Mouse (Mus musculus): ENCODE results near the gene Tmem108. TPM values are rescaled to one million over a fixed set of nuclear protein-coding genes. Genes with fewer than 3 reads are reported as not detected.
A peak's percentile ranks its signal among the peaks of the same experiment; 100 is the strongest.

The Tmem108 gene
- polyA plus RNA-seq, 1 experiment from 2014 or later = 42.7 TPM

DNA sequence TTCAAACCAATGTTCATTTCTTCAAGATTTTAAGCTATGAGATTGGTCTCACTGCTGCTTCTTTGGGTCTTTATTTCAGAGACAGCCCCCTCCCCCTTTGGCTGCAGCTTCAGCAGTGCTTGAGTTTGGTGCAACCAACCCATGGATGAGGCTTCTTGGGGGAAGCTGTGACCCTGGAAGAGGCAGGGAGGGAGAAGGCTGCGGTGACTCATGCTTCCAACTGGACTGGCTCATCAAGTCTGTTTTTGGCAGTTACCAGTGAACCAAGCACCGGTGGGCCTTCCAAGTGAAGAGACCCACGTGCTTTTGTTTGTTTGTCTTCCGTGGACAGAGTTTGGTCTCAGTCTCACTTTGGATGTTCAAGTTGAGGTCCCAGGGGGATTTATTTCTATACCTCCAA lies 215.9 kb downstream of the Tmem108 start:
- H3K4me1 ChIP-seq (replicated peaks) = 0 out of 2 replicates have a peak, but pooled peaks cover 3% of the 10 kb centered on the region
- no peak for ATAC-seq (replicated peaks; ENCODE audit: insufficient number of reproducible peaks, insufficient read depth, low FRiP score, low read depth)
- no peak overlapping the region for H3K27ac ChIP-seq
- 71% methylated on average over 4 of the region's 4 CpGs for WGBS
- H3K27me3 ChIP-seq = no peaks in the 10 kb centered on the region
- H3K36me3 ChIP-seq = no peaks in the 10 kb centered on the region
- H3K4me2 ChIP-seq = no peak overlapping the region
- H3K9ac ChIP-seq = no peak overlapping the region
- no peaks in the 10 kb centered on the region for H3K9me3 ChIP-seq (replicated peaks)
- no peak overlapping the region for H3K4me3 ChIP-seq

DNA sequence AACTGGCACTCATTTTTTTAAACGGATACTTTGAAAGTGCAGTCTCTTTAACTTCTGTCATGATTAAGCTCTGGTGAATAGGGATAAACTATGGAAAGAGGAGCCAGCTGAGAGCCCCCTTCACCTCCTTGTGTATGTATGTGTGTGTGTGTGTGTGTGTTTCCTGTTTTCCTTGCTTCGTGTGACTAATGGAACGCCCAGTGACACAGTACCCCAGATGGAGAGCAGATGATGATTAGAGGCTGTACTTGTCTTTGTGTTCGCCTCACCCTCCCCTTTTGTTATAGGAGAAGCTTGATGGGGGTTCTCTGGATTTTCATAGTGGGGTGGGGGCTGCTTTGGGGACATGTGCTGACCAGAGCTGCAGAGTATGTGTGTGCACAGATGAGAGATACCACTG lies 216.4 kb downstream of the Tmem108 start:
- Histone ChIP-seq H3K4me1 (replicated peaks) (0 out of 2 replicates have a peak, but pooled peaks cover 6% of the 10 kb centered on the region), H3K27me3 (no peaks in the 10 kb centered on the region), H3K9me3 (replicated peaks) (no peaks in the 10 kb centered on the region), H3K4me3 (no peak overlapping the region), H3K27ac (no peak overlapping the region), H3K36me3 (no peaks in the 10 kb centered on the region), H3K4me2 (no peak overlapping the region), H3K9ac (no peak overlapping the region)
- WGBS = 56% methylated on average over 4 of the region's 4 CpGs
- ATAC-seq (replicated peaks; ENCODE audit: insufficient number of reproducible peaks, insufficient read depth, low FRiP score, low read depth) = no peak

DNA sequence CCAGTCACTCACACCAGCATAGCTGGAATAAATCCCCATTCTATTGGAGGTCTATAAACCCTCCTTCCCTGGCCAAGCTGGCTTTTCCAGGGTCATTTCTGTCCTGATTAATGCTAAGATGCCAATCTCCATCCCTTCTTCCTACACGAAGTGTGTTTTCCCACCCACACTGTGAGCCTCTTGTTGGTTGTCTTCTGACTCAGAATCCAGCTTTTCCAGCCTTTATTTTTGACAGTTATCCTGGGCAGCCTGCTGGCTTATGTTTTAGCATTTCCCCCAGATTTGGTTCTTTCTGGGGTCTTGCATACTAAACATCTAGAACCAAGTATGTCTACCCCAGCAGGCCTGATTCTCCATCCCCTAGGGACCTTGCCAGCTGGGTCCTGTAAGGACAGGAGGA lies 217.0 kb downstream of the Tmem108 start:
- H3K27me3 ChIP-seq = no peaks in the 10 kb centered on the region
- no peak for ATAC-seq (replicated peaks; ENCODE audit: insufficient number of reproducible peaks, insufficient read depth, low FRiP score, low read depth)
- peaks cover 11% of the 10 kb centered on the region for H3K4me1 ChIP-seq (replicated peaks)
- H3K36me3 ChIP-seq = no peaks in the 10 kb centered on the region
- H3K27ac ChIP-seq = no peak overlapping the region
- WGBS = 64% methylated on average over 1 of the region's 1 CpGs
- no peak overlapping the region for H3K4me2 ChIP-seq
- no peaks in the 10 kb centered on the region for H3K9me3 ChIP-seq (replicated peaks)
- H3K9ac ChIP-seq = no peak overlapping the region
- no peak overlapping the region for H3K4me3 ChIP-seq

DNA sequence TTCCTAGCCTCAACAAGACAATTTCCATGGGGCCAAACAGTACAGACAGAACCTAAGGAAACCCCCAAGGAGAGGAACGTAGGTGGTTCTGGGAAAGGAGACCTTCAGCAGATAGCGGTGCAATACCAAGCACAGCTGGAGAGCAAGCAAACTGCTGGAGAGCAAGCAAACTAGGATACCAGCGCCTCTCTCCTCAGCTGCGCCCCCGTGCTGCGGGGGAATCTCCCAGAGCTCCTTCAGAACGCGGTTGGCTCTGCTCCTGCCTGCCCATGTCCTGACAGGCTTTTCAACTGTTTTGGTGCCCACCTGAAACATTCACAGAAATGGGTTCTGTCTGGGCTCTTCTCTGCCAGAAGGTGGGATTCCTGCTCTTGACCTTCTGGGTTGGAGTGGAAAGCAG lies 221.1 kb downstream of the Tmem108 start:
- no peak for ATAC-seq (replicated peaks; ENCODE audit: insufficient number of reproducible peaks, insufficient read depth, low FRiP score, low read depth)

DNA sequence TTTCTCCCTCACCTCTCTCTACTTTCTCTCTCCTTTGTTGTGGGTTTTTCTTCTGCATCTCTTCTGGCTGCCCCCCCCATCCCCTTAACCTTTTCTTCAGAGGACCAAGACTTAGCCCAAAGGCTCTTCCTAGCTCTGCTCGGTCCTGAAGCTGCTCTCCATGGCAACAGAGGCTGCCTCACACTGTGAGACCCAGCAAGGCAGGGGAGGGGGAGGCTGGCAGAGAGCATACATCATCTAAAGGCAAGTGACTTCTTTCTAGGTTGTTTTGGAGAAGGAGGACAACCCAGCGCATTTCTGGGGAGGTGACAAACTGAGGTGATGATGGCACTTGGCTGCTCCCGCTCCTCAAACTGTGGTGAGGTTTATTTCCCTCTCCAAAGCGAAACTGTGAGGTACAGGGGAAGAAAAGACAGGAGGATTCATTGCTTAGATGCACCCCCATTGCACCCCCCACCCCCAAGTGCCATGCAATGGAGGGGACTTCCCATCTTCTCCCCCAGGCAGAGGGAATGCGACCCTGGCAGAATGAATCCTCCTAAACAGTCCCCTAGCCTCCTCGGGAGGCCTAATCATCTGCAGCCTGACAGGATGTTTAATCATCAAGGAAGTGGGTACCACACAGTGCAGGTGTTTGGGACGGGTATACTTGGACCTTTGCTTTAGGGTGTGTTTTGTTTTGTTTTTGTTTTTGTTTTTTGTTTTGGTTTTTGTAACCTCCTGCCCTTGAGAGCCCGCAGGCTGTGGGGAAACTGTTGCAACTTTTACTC lies 223.4 kb downstream of the Tmem108 start:
- H3K27me3 ChIP-seq = no peaks in the 10 kb centered on the region
- ATAC-seq (replicated peaks; ENCODE audit: insufficient number of reproducible peaks, insufficient read depth, low FRiP score, low read depth) = no peak
- H3K9me3 ChIP-seq (replicated peaks) = no peaks in the 10 kb centered on the region
- no peak overlapping the region for H3K4me2 ChIP-seq
- no peak overlapping the region for H3K4me3 ChIP-seq
- no peak overlapping the region for H3K9ac ChIP-seq
- 58% methylated on average over 8 of the region's 8 CpGs for whole genome bisulfite sequencing
- no peaks in the 10 kb centered on the region for H3K36me3 ChIP-seq
- peaks cover 8% of the 10 kb centered on the region for H3K4me1 ChIP-seq (replicated peaks)
- no peak overlapping the region for H3K27ac ChIP-seq

More for the DNA sequence above, 221.1 kb downstream of the Tmem108 start:
- Histone ChIP-seq H3K4me2 (no peak overlapping the region), H3K4me1 (replicated peaks) (peaks cover 8% of the 10 kb centered on the region), H3K9me3 (replicated peaks) (no peaks in the 10 kb centered on the region), H3K27me3 (no peaks in the 10 kb centered on the region), H3K36me3 (no peaks in the 10 kb centered on the region), H3K27ac (0 out of 2 replicates have a peak overlapping the region, but pooled peaks have one; percentile 20), H3K9ac (no peak overlapping the region), H3K4me3 (no peak overlapping the region)
- 84% methylated on average over 8 of the region's 8 CpGs for WGBS

DNA sequence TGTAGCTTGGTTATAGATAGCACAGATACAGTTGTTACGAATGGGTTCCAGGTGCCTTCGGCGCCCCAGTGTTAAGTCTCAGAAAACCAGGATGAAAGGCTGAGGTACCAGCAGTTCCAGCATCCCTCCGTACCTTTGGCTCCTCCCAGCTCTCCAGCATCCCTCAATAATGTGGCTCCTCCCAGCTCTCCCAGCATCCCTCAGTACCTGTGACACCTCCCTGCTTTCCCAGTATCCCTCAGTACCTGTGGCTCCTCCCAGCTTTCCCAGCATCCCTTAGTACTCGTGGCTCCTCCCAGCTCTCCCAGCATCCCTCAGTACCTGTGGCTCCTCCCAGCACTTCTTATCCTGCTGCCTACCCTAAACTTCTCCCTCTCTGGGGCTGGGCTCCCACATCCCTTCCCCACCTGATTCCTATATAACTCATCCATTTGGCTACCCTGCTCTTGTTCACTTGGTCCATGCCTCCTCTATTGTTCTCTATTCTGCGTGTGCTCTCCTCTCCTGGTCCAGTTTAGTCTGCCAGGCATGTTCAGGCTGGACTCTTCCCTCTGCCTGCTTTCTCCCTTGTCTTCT lies 225.5 kb downstream of the Tmem108 start:
- H3K4me1 ChIP-seq (replicated peaks) = peaks cover 8% of the 10 kb centered on the region
- H3K9ac ChIP-seq = no peak overlapping the region
- no peak overlapping the region for H3K4me3 ChIP-seq
- no peaks in the 10 kb centered on the region for H3K27me3 ChIP-seq
- no peak overlapping the region for H3K4me2 ChIP-seq
- no peaks in the 10 kb centered on the region for H3K36me3 ChIP-seq
- no peak overlapping the region for H3K27ac ChIP-seq
- WGBS = 87% methylated on average over 6 of the region's 6 CpGs
- no peak for ATAC-seq (replicated peaks; ENCODE audit: insufficient number of reproducible peaks, insufficient read depth, low FRiP score, low read depth)
- no peaks in the 10 kb centered on the region for H3K9me3 ChIP-seq (replicated peaks)

DNA sequence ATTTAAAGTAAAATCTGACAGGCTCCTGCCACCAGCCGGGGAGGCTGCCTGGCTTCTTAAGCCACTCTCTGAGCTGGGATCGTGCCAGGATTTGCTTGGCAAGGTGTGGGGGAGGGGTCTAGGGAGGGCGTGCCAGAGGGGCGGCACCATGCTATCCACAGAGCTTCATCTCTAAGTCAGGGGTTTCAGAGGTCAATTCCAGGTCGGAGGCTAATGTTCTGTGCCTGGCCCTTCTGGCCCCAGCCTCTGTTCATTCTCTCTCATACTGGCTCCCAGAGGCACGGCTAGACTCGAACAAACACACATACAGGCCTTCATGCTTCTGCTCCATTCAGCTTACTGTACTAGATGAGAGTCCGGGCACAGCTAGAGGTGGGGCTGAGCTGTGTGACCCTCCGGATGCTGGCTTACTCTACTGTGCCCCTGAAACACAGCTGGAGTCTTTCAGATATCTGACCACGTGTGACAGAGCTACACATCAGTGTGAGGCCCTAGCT lies 236.5 kb downstream of the Tmem108 start:
- H3K36me3 ChIP-seq = no peaks in the 10 kb centered on the region
- H3K9ac ChIP-seq = no peak overlapping the region
- no peak overlapping the region for H3K4me3 ChIP-seq
- H3K27ac ChIP-seq = 0 out of 2 replicates have a peak overlapping the region, but pooled peaks have one; percentile 14
- H3K4me2 ChIP-seq = no peak overlapping the region
- 24% methylated on average over 10 of the region's 10 CpGs for WGBS
- ATAC-seq (replicated peaks; ENCODE audit: insufficient number of reproducible peaks, insufficient read depth, low FRiP score, low read depth) = 0 out of 2 replicates have a peak, but pooled peaks have one; percentile 27
- H3K9me3 ChIP-seq (replicated peaks) = no peaks in the 10 kb centered on the region
- no peaks in the 10 kb centered on the region for H3K27me3 ChIP-seq
- H3K4me1 ChIP-seq (replicated peaks) = peaks cover 15% of the 10 kb centered on the region

DNA sequence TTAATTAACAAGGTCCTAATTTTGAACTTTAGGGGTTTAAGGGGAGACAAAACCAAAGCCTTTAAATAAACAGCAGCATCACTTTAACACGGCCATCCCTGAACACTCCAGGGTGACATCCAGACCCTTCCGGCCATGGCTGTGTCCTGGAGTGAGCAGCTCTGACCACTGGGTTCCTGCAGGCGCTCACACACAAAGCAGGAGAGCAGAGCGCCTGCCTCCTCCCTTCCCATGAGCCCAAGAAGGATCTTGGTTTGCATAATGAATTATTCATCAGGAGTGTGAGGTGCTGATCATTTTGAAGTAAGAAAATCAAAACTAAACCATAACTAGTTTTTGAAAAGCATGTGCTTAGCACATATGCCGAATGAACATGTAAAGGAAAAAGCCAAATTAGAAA lies 237.0 kb downstream of the Tmem108 start:
- no peak overlapping the region for H3K9ac ChIP-seq
- H3K27ac ChIP-seq = no peak overlapping the region
- H3K36me3 ChIP-seq = no peaks in the 10 kb centered on the region
- WGBS = 39% methylated on average over 5 of the region's 5 CpGs
- no peak for ATAC-seq (replicated peaks; ENCODE audit: insufficient number of reproducible peaks, insufficient read depth, low FRiP score, low read depth)
- peaks cover 15% of the 10 kb centered on the region for H3K4me1 ChIP-seq (replicated peaks)
- H3K4me3 ChIP-seq = no peak overlapping the region
- H3K4me2 ChIP-seq = no peak overlapping the region
- no peaks in the 10 kb centered on the region for H3K27me3 ChIP-seq
- no peaks in the 10 kb centered on the region for H3K9me3 ChIP-seq (replicated peaks)

DNA sequence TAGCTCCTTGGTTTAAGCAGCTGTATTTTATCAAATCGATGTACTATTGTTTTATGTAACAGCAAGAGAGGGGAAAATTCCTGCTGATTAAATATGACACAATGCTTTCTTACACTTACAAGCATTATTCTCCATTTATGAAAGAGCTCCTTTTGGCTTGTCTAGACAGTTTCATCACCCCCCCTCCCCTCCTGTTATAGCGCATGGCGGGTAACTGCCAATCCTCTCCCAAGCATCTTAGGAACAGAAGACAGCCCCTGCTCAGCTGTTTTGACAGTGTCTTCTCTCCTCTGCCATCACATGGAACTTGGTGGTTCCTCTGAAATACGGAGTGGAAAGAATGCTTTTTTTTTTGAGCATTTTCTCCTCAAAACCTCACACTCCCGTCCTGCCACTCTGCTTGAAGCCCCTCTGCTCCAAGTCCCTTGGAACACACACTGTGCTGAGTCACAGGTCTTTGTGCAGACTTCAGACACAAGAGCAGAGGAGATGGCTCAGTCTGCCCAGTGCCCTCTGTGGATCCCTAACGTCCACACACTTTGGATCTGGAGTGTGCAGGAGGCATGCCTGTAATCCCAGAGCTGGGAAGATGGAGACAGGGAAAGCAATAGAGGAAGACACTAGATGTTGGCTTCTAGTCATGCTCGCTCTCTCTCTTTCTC lies 237.8 kb downstream of the Tmem108 start:
- Histone ChIP-seq H3K4me3 (no peak overlapping the region), H3K4me2 (no peak overlapping the region), H3K9me3 (replicated peaks) (no peaks in the 10 kb centered on the region), H3K27me3 (no peaks in the 10 kb centered on the region), H3K27ac (no peak overlapping the region), H3K9ac (no peak overlapping the region), H3K4me1 (replicated peaks) (peaks cover 15% of the 10 kb centered on the region), H3K36me3 (no peaks in the 10 kb centered on the region)
- no peak for ATAC-seq (replicated peaks; ENCODE audit: insufficient number of reproducible peaks, insufficient read depth, low FRiP score, low read depth)
- WGBS = 62% methylated on average over 7 of the region's 7 CpGs

DNA sequence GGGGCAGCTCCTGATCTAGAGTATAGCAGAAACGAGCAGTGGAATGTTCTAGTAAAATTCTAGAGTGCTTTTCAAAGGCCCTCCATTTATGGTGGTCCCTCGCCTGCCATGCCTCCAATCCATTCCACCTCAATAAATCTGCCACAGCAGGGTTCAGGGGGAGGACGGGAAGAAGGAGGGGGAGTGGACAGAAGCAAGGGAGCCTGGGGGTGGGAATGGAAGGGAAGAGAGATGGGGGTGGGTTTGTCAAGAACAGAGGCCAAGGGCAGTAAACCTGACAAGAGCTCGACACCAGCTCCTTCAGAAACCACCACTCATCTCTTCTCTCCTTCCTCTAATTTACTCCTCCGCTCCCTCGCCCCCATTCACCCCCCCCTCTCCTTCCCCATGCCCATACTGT lies 238.6 kb downstream of the Tmem108 start:
- Histone ChIP-seq H3K27me3 (no peaks in the 10 kb centered on the region), H3K9ac (no peak overlapping the region), H3K4me1 (replicated peaks) (peaks cover 15% of the 10 kb centered on the region), H3K4me2 (no peak overlapping the region), H3K27ac (no peak overlapping the region), H3K4me3 (no peak overlapping the region), H3K9me3 (replicated peaks) (no peaks in the 10 kb centered on the region), H3K36me3 (no peaks in the 10 kb centered on the region)
- WGBS = 64% methylated on average over 5 of the region's 6 CpGs
- no peak for ATAC-seq (replicated peaks; ENCODE audit: insufficient number of reproducible peaks, insufficient read depth, low FRiP score, low read depth)

DNA sequence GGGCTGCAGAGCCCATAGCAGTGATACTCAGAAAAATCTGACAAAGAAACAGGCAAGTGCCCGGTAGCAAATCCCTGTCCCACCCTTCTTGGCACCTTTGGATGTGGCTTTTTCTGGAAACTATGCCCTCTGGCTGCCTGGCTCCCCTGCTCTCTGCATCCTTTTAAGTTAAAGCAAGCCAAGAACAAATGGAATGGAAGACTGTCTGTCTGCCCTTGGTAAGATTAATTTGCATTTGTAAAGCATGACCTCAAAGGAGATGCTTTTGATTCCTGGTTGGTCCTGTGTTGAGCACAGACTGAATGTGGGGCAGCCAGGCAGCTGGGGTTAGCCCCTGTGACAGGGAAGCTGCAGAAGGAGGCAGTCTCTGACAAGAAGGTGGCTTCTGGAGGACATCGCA lies 247.8 kb downstream of the Tmem108 start:
- H3K4me2 ChIP-seq = no peak overlapping the region
- H3K27me3 ChIP-seq = no peaks in the 10 kb centered on the region
- H3K4me1 ChIP-seq (replicated peaks) = no peaks in the 10 kb centered on the region
- H3K9me3 ChIP-seq (replicated peaks) = no peaks in the 10 kb centered on the region
- WGBS = 67% methylated on average over 2 of the region's 2 CpGs
- H3K9ac ChIP-seq = no peak overlapping the region
- H3K27ac ChIP-seq = no peak overlapping the region
- no peaks in the 10 kb centered on the region for H3K36me3 ChIP-seq
- ATAC-seq (replicated peaks; ENCODE audit: insufficient number of reproducible peaks, insufficient read depth, low FRiP score, low read depth) = no peak
- H3K4me3 ChIP-seq = no peak overlapping the region
